Mouse (Mus musculus) mouse trophoblast stem cell (cell line): ENCODE measurements at regions not wholly inside any gene's neighbourhood (a gene's known extent, or its start where the extent isn't known, plus 50 kb on each side); places are given as distances from the start of the nearest gene placed in this dataset.

Experiments
- in situ Hi-C, 2 experiments: fragments of 300-500 bp; cut with MseI, MboI; formaldehyde crosslinking; loops; 2 replicates in 1 of 2; 3 replicates in 1 of 2; pipeline ENCODE4 v1.15.1; 2025

GRCm38 (mm10) chr1:128786941-128787569 is 195.0 kb upstream of the Cxcr4 start:
- in situ Hi-C loops = no loop called here

- in situ Hi-C loops = no loop called here
Measured at GRCm38 (mm10) chr1:128782286-128782685, 190.2 kb upstream of the Cxcr4 start.

- in situ Hi-C loops = no loop called here
Measured at GRCm38 (mm10) chr1:128781871-128782270, 189.8 kb upstream of the Cxcr4 start.

- in situ Hi-C loops = no loop called here
Measured at GRCm38 (mm10) chr1:128781311-128781710, 189.2 kb upstream of the Cxcr4 start.

- in situ Hi-C loops = no loop called here
Measured at GRCm38 (mm10) chr1:128779586-128780158, 187.6 kb upstream of the Cxcr4 start.

GRCm38 (mm10) chr1:128772440-128772839 is 180.3 kb upstream of the Cxcr4 start:
- in situ Hi-C loops = no loop called here

- in situ Hi-C loops = no loop called here
Measured at GRCm38 (mm10) chr1:128770786-128771185, 178.7 kb upstream of the Cxcr4 start.

- in situ Hi-C loops = no loop called here
Measured at GRCm38 (mm10) chr1:128767991-128768390, 175.9 kb upstream of the Cxcr4 start.

- in situ Hi-C loops = no loop called here
Measured at GRCm38 (mm10) chr1:128767415-128767814, 175.3 kb upstream of the Cxcr4 start.

- in situ Hi-C loops = no loop called here
Measured at GRCm38 (mm10) chr1:128766894-128767268, 174.8 kb upstream of the Cxcr4 start.

GRCm38 (mm10) chr1:128766193-128766893 is 174.2 kb upstream of the Cxcr4 start:
- in situ Hi-C loops = no loop called here

- in situ Hi-C loops = no loop called here
Measured at GRCm38 (mm10) chr1:128765626-128766025, 173.5 kb upstream of the Cxcr4 start.

GRCm38 (mm10) chr1:128765142-128765541 is 173.0 kb upstream of the Cxcr4 start:
- in situ Hi-C loops = no loop called here

- in situ Hi-C loops = no loop called here
Measured at GRCm38 (mm10) chr1:128762854-128763253, 170.8 kb upstream of the Cxcr4 start.

GRCm38 (mm10) chr1:128762076-128762475 is 170.0 kb upstream of the Cxcr4 start:
- in situ Hi-C loops = no loop called here

GRCm38 (mm10) chr1:128758802-128759481 is 166.8 kb upstream of the Cxcr4 start:
- in situ Hi-C loops = no loop called here

GRCm38 (mm10) chr1:128758294-128758801 is 166.3 kb upstream of the Cxcr4 start:
- in situ Hi-C loops = no loop called here

GRCm38 (mm10) chr1:128753427-128754012 is 161.4 kb upstream of the Cxcr4 start:
- in situ Hi-C loops = no loop called here

GRCm38 (mm10) chr1:128749437-128749994 is 157.4 kb upstream of the Cxcr4 start:
- in situ Hi-C loops = no loop called here

- in situ Hi-C loops = no loop called here
Measured at GRCm38 (mm10) chr1:128747196-128747790, 155.2 kb upstream of the Cxcr4 start.

GRCm38 (mm10) chr1:128746461-128747009 is 154.4 kb upstream of the Cxcr4 start:
- in situ Hi-C loops = no loop called here
